Mouse (Mus musculus) frontal cortex, postnatal 14 days (tissue): Measurements from ENCODE around the gene H2-DMb1.

Experiments
- DNase-seq, 2 experiments: peaks; one replicate each; pipeline ENCODE4 v3.0.0; 2022; ENCODE audit warnings: low spot score in 2 of 2

Gene H2-DMb1

GRCm38 (mm10) chr17:34152923-34153322, at the start of gene H2-DMb1:
Gene H2-DMb1, plus strand, starts transcription at chr17:34153072.
- DNase-seq, result peak in 1 of 2 experiments; percentile 46

- no peak for DNase-seq
Measured at GRCm38 (mm10) chr17:34104804-34105203, 48.1 kb upstream of the H2-DMb1 start.

DNA sequence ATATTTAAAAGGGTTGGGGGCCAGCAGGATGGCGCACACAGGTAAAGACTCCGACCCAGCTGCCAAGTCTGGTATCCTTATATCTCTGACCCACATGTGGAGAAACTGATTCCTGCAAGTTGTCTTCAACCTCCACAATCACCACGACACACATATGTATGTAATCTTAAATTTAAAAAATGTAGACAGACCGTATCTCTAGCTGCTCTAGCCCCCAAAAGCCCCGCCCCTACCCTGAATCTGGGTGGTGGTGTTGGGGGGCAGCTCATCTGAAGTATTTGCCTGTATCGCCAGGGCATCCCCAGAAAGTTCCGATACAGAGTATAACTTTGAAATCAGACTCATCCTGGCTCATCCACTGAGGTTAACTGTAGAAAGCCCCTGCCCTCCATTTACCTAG, 46.3 kb upstream of the H2-DMb1 start:
- no peak for DNase-seq

DNA sequence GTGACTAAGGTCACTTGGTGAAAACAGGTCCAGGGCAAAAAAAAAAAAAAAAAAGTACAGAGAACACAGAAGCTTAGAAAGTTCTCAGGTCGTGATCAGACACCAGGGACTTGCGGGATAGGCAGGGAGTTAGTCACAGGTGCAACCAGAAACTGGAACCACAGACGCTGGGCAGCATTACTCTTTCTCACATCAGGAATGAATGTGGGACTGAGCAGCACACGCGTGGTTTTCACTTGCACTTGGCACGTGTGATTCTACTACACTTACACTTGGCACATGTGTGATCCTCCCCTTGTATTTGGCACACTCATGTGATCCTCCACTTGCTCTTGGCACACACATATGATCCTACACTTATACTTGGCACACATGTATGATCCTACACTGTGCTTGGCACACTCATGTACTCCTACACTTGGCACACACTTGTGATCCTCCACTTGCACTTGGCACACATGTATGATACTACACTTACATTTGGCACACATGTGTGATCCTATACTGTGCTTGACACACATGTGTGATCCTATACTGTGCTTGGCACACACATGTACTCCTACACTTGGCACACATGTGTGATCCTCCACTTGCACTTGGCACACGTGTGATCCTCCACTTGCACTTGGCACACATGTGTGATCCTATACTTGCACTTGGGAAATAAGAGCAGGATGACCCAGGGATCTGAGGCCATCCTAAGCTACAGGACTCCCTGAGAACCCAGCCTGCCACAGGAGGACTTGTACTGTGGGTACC, 45.6 kb upstream of the H2-DMb1 start:
- DNase-seq, result no peak

- DNase-seq, result no peak
Measured at GRCm38 (mm10) chr17:34108460-34108859, 44.4 kb upstream of the H2-DMb1 start.

DNA sequence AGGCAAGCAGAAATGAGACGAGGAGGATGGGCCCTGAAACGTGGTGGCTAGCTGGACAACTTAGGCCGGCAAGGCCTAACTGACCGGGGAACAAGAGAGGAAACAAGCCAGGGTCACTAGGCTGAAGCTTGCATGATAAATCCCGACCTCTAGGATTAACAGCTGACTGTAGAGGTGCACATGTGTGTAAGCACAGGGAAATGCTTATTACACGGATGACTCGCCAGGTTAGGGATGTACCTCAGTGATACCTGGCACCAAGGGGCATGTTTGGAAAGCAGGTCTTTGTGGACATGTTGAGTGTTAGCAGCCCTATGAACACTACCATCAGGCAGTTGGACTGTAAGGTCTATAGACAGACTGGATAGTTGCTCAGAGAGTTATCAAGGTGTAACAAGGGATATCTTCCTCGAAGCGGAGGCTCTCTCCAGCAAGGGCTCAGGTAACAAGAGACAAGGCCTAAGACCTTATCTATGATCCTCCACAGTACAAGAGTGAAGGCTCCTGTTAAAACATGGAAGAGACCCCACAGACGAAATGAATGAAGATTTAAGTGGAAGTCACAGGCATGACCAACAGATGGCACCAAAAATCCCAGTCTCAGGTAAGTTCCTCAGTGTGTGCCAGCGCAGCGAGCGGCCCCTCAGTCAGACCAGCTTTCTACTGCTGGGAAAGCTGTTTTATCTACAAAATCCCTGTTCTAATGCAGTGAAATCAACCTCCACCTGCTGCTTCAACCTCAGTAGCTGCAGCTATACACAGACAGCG, 43.6 kb upstream of the H2-DMb1 start:
- DNase-seq, result no peak

DNA sequence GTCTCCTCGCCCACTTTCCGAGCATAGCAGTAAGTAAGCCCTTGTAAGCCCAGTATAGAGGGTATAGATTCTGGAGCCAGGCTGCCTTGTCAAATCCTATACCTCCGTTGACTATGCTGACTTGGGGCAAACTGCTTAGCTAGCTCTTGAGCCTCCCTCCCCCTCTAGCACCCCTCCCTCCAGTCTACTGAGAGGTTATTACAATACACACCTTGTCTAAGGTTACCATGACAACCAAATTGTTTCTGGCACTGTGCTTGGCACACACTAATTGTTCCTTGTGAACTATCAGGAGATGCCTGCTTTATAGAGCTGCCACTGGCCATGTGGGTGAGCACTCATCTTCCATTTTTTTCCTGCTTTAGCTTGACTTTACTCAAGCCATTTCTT, 43.1 kb upstream of the H2-DMb1 start:
- DNase-seq, result no peak

DNA sequence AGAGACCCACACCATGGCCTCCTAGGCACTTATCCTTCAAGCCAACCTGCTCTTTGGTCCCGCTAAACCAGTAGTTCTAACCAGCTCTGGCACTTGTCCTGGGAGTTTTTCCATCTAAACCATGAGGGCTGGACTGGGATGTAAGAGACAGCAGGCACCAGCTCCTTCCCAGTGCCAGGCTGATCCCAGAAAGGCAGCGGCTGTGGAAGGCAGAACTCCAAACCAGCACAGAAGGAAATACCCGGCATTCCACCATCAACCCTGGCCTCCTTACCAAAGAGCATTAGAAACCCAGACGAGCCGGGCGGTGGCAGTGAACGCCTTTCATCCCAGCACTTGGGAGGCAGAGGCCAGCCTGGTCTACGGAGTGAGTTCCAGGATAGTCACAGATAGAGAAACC, 42.6 kb upstream of the H2-DMb1 start:
- no peak for DNase-seq

GRCm38 (mm10) chr17:34114114-34114513, 38.8 kb upstream of the H2-DMb1 start:
- no peak for DNase-seq

DNA sequence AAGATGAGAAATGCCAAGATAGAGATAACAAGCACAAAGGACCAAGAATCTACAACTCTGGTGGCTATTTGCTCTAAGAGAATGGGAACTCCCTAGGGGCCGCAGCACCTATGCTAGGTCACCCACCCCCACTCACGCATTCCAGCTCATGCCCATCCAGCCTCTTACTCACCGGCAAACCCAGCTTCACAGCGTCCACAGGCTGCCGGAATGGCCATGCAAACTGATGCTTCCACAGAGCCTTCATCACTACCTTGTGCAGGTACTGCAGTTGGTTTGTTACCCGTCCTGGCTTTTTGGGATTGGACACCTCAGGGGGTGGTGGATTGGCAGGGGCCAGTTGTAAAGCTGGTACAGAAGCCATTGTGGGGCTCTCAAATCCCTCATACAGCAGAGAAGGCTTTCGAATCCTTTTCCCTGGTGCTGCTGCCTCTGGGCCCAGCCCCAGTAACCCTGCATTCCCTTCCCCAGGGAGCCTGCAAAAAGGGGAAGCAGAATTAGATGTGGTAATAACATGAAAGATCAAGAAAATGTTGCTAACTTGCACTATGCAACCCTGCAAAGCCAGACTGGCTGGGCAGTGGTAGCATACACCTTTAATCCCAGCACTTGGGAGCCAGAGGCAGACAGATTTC, 36.0 kb upstream of the H2-DMb1 start:
- no peak for DNase-seq

DNA sequence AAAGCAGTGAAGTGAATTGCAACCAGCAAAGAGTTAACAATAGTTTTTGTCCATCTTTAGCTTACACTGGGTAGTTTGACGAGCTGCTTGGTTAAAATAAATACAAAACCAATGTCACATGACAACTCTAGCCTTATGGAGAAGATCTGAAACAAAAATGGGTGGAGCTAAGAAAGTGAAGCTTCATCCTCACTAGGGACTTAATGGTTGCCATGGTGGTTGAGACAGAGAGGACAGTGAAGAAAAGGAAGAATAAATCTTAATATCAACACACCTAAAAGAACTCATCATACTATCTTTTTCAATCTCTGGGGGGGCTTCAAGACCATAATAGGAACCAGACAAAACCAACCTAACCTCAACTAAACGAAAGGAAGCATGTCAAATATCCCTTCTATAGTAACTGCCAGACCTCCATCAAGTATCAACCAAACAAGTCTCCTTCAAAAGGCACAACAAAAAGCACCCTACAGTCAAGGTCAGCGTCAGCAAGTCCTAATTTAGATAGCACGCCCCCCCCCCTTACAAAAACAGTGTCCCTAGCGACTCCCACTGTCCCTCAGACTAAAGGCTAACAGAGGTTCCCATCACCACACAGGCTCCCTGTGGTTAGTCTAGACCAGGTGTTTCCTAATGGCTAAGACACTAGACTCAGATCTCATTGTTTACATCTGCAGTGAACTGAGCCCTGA, 35.3 kb upstream of the H2-DMb1 start:
- no peak for DNase-seq

DNA sequence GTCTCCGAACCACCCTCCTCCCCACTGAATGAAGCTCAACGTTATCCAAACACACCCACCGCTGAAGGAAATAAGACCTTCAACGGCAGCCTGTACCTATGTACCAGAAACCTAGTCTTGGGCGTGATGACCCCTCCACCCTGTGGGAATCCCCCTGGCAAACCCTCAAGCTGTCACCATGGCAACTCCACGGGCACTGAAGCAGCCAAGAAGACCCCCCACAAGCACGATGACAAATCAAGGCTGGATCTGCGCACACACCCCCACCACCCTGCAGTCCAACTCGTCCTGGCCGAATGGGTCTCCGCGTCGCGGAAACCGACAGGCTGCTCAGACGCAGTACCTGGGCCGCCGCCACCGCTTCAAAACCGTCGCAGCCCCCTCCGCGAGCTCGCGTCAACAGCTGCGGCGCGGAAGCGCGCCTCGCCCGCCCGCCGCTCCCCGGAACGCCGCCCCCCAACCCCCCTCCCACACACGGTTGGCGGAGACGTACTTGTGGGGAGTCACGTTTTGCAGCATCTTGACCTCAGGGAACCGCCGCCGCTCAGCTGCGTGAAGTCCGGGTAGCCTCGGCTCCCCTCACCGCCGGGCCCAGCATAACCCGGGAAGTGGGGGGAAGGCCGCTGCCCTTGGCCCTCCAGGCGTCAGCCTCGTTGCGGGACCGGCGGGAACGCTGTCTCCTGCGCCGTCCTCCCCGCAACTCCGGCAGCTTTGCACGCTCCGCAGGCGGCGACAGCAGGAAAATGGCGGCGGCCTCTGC, 34.6 kb upstream of the H2-DMb1 start:
- no peak for DNase-seq

GRCm38 (mm10) chr17:34118873-34119248, 34.0 kb upstream of the H2-DMb1 start:
- no peak for DNase-seq

DNA sequence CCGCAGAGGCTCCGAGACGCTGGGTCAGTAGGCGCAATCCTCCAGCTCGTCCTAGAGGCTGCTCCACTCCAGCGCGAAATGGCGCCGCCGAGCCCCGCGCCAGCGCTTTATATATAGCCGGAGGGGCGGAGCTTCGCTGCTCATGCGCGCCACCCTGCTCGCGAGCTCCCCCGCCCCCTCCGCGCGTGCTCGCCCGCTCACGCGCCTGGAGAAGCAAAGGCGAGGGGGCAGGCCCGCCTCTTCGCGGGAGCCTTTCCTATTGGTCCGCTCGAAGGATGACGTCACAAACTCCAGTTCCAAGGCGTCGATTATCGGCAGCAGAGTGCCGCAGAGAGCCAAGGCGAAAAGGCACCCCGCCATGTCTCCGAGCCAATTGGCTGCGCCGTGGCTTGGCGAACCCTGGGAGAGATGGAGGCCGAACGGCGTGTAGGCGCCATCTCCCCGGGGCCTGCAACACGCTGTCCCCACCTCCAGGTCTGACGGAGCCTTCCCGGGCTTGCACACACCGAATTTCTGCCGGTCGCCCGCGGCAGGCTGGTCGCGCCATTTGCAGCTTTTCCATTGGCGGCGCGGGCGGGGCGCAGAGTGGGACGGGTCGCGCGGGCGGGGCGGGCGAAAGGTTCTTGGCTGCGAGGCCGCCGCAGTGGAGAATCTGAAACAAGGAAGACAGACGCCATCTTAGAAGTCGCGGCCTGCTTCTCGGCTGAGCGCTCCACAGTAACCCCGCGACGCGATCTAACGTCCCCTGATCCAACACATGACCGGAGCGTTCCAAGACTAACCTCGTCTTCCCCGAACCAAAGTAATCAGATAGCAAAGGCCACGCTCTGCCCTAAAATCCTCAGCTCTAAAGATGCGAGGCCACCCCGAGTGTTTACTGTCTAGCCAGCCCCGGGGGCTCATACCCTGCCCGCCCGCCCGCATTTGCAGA, 33.4 kb upstream of the H2-DMb1 start, which contains the start of gene H2-DMa:
H2-DMa (plus strand) TSS at position 293 of the 931 bp plus-strand sequence.
- DNase-seq, result peak; percentile 98 to 99

- peak; percentile 80 to 85 for DNase-seq
Measured at GRCm38 (mm10) chr17:34120180-34120723, 32.6 kb upstream of the H2-DMb1 start.

DNA sequence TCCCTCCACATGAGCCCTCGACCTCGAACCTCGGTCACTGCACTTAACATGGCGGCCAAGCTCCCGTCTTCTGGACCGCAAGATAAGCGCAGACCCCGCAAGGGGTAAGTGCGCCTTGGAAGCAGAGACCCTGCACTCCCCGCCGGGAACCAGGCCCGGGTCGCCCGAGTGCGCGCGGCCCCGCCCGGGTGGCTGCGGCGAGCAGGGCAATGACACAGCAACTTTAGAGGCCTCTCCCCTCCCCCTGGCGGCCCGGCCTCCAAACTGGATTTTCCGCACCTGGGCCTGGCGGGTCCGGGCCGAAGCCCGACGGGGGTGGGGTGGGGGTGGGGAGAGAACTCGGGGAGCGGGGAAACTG, 32.1 kb upstream of the H2-DMb1 start:
- DNase-seq, result peak; percentile 63 to 65

DNA sequence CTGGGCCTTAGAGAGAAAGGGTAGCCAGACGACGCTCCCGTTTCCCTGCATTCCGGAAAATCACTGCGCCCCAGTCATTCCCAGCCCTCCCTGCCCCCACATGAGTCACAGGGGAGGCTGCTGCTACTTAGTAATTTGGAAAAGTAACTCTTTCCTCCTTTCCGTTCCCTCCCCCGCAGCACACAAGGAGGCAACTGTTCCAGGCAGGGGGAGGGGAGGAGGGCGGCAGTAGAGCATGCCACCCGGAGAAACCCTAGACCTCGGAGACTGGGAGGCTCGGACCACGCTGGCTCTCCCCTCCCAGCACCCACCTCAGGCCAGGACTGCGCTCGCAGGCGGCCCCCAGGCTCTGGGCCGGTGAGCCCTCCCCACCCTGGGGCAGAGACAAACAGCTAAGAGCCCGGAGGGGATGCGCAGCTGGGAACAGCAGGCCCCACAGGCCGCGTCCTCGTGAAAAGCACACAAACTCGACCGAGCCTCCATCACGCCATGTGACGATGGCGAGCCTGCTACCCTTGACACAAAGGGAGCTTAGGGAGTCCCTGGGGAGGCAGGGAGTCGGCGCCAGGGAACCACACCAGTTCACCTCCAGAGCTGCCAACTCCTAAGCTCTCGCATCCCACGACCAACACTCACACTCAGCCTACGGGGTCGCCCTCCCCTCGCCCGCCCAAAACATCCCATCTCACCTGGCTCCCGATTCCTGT, 31.5 kb upstream of the H2-DMb1 start:
- DNase-seq, result peak; percentile 80 to 89

DNA sequence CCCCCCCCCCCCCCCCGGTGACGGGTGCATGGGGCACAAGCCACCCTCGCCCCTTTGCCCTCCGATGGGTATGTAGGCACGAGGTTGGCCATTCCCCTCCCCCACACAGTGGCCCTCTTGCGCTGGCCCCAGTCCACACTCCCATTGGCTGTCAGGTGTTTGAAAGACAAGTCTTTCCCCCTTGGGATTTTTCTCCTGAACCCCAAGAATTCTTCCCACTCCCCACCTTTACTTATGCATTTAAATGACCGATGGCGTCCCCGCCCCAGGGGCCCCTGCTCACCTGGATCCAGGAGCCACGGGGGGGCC, 31.0 kb upstream of the H2-DMb1 start:
- peak; percentile 61 to 68 for DNase-seq

DNA sequence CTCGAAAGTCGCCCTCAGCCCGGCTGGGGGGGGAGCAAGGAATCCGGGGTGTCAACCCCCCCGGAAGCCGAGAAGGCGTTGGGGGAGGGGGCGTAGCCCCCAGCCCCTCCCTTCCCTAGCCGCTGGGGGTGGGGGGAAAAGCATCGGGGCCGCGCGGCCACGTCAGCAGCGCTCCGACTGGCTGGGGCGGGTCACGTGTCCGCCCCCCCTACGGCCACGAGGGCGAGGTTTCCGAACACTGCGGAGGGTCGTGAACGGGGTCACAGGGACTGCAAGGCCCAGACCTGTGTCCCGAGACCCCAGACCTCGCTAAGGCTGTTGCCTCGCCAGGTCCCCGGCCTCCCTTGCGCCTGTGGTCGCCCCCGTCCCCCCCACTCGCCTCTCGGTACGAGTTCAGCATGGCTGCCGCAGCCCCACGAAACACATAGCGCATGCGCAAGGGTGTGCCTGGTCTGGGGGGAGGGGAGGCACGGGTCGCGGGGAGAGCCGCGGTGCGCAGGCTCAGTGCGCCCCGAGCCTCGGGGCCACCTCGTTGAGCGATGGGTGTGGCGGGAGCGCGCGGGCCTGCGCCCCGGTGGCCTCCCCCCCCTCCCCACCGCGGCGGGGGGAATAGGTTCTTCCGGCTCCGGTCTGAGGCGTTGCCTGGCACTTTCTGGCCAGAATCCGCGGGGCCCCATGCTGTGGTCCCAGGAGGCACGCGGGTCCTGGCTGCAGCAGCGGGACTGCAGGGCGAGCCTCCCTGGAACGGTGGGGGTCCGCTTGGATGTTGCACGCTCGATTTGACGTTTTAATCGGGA, 30.5 kb upstream of the H2-DMb1 start, which contains the start of gene Brd2:
Brd2 (minus strand) TSS at position 447 of the 797 bp plus-strand sequence.
- DNase-seq, result peak; percentile 92 to 96
